8 mouse cellular contexts compared by ENCODE assay signal in the genomic region with DNA sequence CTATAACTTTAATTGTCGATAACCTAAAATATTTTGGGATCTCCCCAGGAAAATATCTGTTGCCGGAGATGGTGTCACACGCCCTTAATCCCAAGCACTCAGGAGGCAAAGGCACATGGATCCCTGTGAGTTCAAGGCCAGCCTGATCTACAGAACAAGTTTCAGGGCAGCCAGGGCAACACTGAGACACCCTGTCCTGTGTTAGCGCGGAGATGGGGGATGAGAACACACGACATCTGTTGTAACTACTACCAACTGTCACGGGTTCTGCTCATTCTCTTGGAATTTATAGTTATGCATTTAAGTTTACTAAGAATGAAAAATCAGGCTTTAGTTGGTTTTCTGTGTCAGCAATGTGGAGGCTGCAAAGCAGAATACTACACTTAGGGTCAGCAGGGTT. TPM values are rescaled to one million over a fixed set of nuclear protein-coding genes. Genes with fewer than 3 reads are reported as not detected.
DNase-seq lines count a peak whose midpoint lies in the region; ATAC-seq and TF ChIP-seq lines count a peak whose summit lies in the region.

No protein-coding gene starts in this region.

- peak overlapping the region; percentile 33 to 91 for H3K4me3 ChIP-seq in heart, embryonic 14.5 days (ENCODE audit: control insufficient read depth in 1 of 2, insufficient read depth in 1 of 2, low read depth in 1 of 2, low read length in 2 of 2)
- H3K4me3 ChIP-seq in bone marrow macrophage, adult 2 months (ENCODE audit: insufficient read depth, low read length): peak overlapping the region; percentile 90
- H3K4me3 ChIP-seq in hindbrain, embryonic 13.5 days: peak overlapping the region; percentile 95
- H3K4me3 ChIP-seq in midbrain, embryonic 15.5 days: peak overlapping the region; percentile 80

- TF ChIP-seq CTCF in bone marrow macrophage, adult 2 months (IDR thresholded peaks at IDR 0.05; ENCODE audit: low read depth, low read length): no peak

- no peak for DNase-seq in heart, postnatal 4 days
- no peak for DNase-seq in ovary, postnatal 10 days (ENCODE audit: low spot score)
- DNase-seq in frontal cortex, adult 2 months (ENCODE audit: extremely low spot score in 1 of 2, low spot score in 1 of 2): no peak
- DNase-seq in gastrocnemius, postnatal 14 days: no peak

- peaks cover 17 to 32% of the 10 kb centered on the region in 2 experiments for H3K4me1 ChIP-seq in heart, embryonic 14.5 days (ENCODE audit: control insufficient read depth in 2 of 2, insufficient read depth in 2 of 2, low read length in 2 of 2)
- H3K4me1 ChIP-seq in bone marrow macrophage, adult 2 months (ENCODE audit: control insufficient read depth, insufficient read depth, low read length): peaks cover 20% of the 10 kb centered on the region
- H3K4me1 ChIP-seq in hindbrain, embryonic 13.5 days (replicated peaks): peaks cover 38% of the 10 kb centered on the region
- peaks cover 27% of the 10 kb centered on the region for H3K4me1 ChIP-seq in midbrain, embryonic 15.5 days

- peak overlapping the region; percentile 14 to 90; a peak in 2 of 4 replicates for H3K27ac ChIP-seq in heart, embryonic 14.5 days (replicated peaks in 1 of 2; ENCODE audit: control insufficient read depth in 1 of 2, insufficient read depth in 1 of 2, low read depth in 2 of 2, low read length in 2 of 2)
- H3K27ac ChIP-seq in bone marrow macrophage, adult 2 months (ENCODE audit: insufficient read depth, low read depth, low read length): peak overlapping the region; percentile 13; the same call in 1 of the 2 replicates
- H3K27ac ChIP-seq in hindbrain, embryonic 13.5 days: peak overlapping the region; percentile 95
- peak overlapping the region; percentile 91 for H3K27ac ChIP-seq in midbrain, embryonic 15.5 days

- H3K4me2 ChIP-seq in heart, embryonic 14.5 days (ENCODE audit: low read length): peak overlapping the region; percentile 95
- peak overlapping the region; percentile 94 for H3K4me2 ChIP-seq in hindbrain, embryonic 13.5 days
- H3K4me2 ChIP-seq in midbrain, embryonic 15.5 days: peak overlapping the region; percentile 68

- 43% methylated on average over 7 of the region's 7 CpGs for WGBS in heart, embryonic 14.5 days
- 35% methylated on average over 7 of the region's 7 CpGs for WGBS in hindbrain, embryonic 13.5 days
- 35% methylated on average over 7 of the region's 7 CpGs for WGBS in midbrain, embryonic 15.5 days

- no peaks in the 10 kb centered on the region for H3K27me3 ChIP-seq in heart, embryonic 14.5 days (ENCODE audit: control insufficient read depth, insufficient read depth, low read length)
- no peaks in the 10 kb centered on the region for H3K27me3 ChIP-seq in hindbrain, embryonic 13.5 days
- no peaks in the 10 kb centered on the region for H3K27me3 ChIP-seq in midbrain, embryonic 15.5 days (replicated peaks)

- intact Hi-C loops in gastrocnemius, postnatal 14 days (cut with DNase I; ENCODE audit: low total_unique reads): no loop called here

- peak overlapping the region; percentile 54 for H3K9ac ChIP-seq in heart, embryonic 14.5 days (ENCODE audit: low read length)
- peak overlapping the region; percentile 96 for H3K9ac ChIP-seq in hindbrain, embryonic 13.5 days
- H3K9ac ChIP-seq in midbrain, embryonic 15.5 days: peak overlapping the region; percentile 80

- TF ChIP-seq POLR2A in bone marrow macrophage, adult 2 months (IDR thresholded peaks at IDR 0.05; ENCODE audit: borderline replicate concordance, low read depth, low read length): no peak

- no peaks in the 10 kb centered on the region for H3K9me3 ChIP-seq in heart, embryonic 14.5 days (ENCODE audit: control insufficient read depth, low read length)
- H3K9me3 ChIP-seq in hindbrain, embryonic 13.5 days: no peaks in the 10 kb centered on the region
- H3K9me3 ChIP-seq in midbrain, embryonic 15.5 days: no peaks in the 10 kb centered on the region

- ATAC-seq in heart, embryonic 14.5 days (ENCODE audit: insufficient number of reproducible peaks, insufficient read depth, low FRiP score, low read depth): no peak
- ATAC-seq in hindbrain, embryonic 13.5 days (ENCODE audit: low FRiP score): peak; percentile 49
- peak; percentile 41 for ATAC-seq in midbrain, embryonic 15.5 days (replicated peaks)

- H3K36me3 ChIP-seq in heart, embryonic 14.5 days (ENCODE audit: control insufficient read depth, insufficient read depth, low read length): 0 out of 2 replicates have a peak, but pooled peaks cover 2% of the 10 kb centered on the region
- 0 out of 2 replicates have a peak, but pooled peaks cover 13% of the 10 kb centered on the region for H3K36me3 ChIP-seq in hindbrain, embryonic 13.5 days
- no peaks in the 10 kb centered on the region for H3K36me3 ChIP-seq in midbrain, embryonic 15.5 days (replicated peaks)

RNA-seq across cellular contexts. Expression of gene Parp1, which starts 0.5 kb away (rescaled TPM):
- polyA plus RNA-seq in heart, embryonic 14.5 days (2014; fragmentation: Nextera tagmentation; extraction: Ambion mirVana): 78.1 and 85.2 TPM in 2 replicates
- 100 to 1,000 TPM in 1 of 2 experiments, 10 to 100 TPM in 1; 88.6 to 100 TPM for total RNA-seq in heart, postnatal 4 days (2021)
- polyA plus RNA-seq in bone marrow macrophage, adult 2 months (2012; ENCODE audit: insufficient read depth, insufficient read length, missing spikeins): 48.9 and 52.0 TPM in 2 replicates
- 113 and 120 TPM in 2 replicates for polyA plus RNA-seq in hindbrain, embryonic 13.5 days (2015; fragmentation: Nextera tagmentation; extraction: Ambion mirVana)
- polyA plus RNA-seq in midbrain, embryonic 15.5 days (2015; fragmentation: Nextera tagmentation; extraction: Ambion mirVana): 95.9 and 96.2 TPM in 2 replicates
- 57.3 and 63.8 TPM in 2 replicates for polyA plus RNA-seq in frontal cortex, adult 2 months (2012; rRNA removed)
- 10 to 100 TPM; 51.9 to 53.6 TPM for total RNA-seq in gastrocnemius, postnatal 14 days (2021)

Comparison
In these comparisons a context has a peak if more than half of its experiments do, and no peak if none do; other contexts are left out.
1. H3K27ac ChIP-seq: peak in every context shown above with its lines; median percentile 95 in hindbrain, embryonic 13.5 days; 91 in midbrain, embryonic 15.5 days; 52 in heart, embryonic 14.5 days; 13 in bone marrow macrophage, adult 2 months.